Mouse (Mus musculus) thymus, adult 2 months (tissue): ENCODE measurements around the gene Olfr616.

Experiments
- CTCF ChIP-seq: fragments of 200-500 bp; IDR thresholded peaks from 2 replicates; pipeline ENCODE4 v1.5.1; 2012; ENCODE audit warnings: mild to moderate bottlenecking, control low read depth, low read length, moderate library complexity, borderline replicate concordance; ENCODE audit not compliant: control insufficient read depth, poor library complexity, insufficient read depth; ENCODE audit errors: extremely low read depth
- POLR2A ChIP-seq: fragments of 200-500 bp; IDR thresholded peaks from 2 replicates; pipeline ENCODE4 v1.6.1; 2012; ENCODE audit warnings: mild to moderate bottlenecking, low read length, control low read depth, moderate library complexity; ENCODE audit not compliant: control insufficient read depth, poor library complexity, insufficient read depth; ENCODE audit errors: extremely low read depth

- no peak for TF ChIP-seq CTCF
- no peak for TF ChIP-seq POLR2A
Measured at GRCm38 (mm10) chr7:103607425-103607824, 38.5 kb upstream of the Olfr616 start.
